Mouse (Mus musculus) lung, postnatal 0 days (tissue): Measurements from ENCODE around the gene Camk2b. TPM values are rescaled to one million over a fixed set of nuclear protein-coding genes. Genes with fewer than 3 reads are reported as not detected.
"Not testable (repeated sequence)": the region's sequence is repeated elsewhere in the genome, so short reads cannot be mapped to it uniquely, and the experiment has no call there.

Source experiments
- ATAC-seq: fragments of 200-750 bp; cut with Nextera tagmentation; 2 replicates; pipeline ENCODE4 v1.8.0; 2017; ENCODE audit warnings: moderate library complexity
- DNase-seq: peaks from one replicate; pipeline ENCODE4 v3.0.0-alpha.2; 2016; ENCODE audit warnings: low spot score
- H3K27ac ChIP-seq: fragments of 300-500 bp; sonication (generic); 2 replicates; pipeline ENCODE4 v1.5.1; 2014; ENCODE audit warnings: antibody characterized with exemption, mild to moderate bottlenecking, low read length, mixed read lengths
- H3K27me3 ChIP-seq: fragments of 300-500 bp; sonication (generic); replicated peaks from 2 replicates; pipeline ENCODE4 v1.6.1; 2014; ENCODE audit warnings: low read length, mixed read lengths; ENCODE audit not compliant: insufficient read depth
- H3K36me3 ChIP-seq: fragments of 300-500 bp; sonication (generic); 2 replicates; pipeline ENCODE4 v1.6.1; 2014; ENCODE audit warnings: low read length, mixed read lengths; ENCODE audit not compliant: insufficient read depth
- H3K4me1 ChIP-seq: fragments of 300-500 bp; sonication (generic); 2 replicates; pipeline ENCODE4 v1.6.1; 2014; ENCODE audit warnings: antibody characterized with exemption, low read depth, low read length, mixed read lengths; ENCODE audit not compliant: insufficient read depth
- H3K4me2 ChIP-seq: fragments of 300-500 bp; sonication (generic); replicated peaks from 2 replicates; pipeline ENCODE4 v1.6.1; 2014; ENCODE audit warnings: low read depth, mild to moderate bottlenecking, low read length, moderate library complexity, mixed read lengths
- H3K4me3 ChIP-seq: fragments of 300-500 bp; sonication (generic); 2 replicates; pipeline ENCODE4 v1.5.1; 2014; ENCODE audit warnings: low read depth, low read length
- H3K9ac ChIP-seq: fragments of 300-500 bp; sonication (generic); replicated peaks from 2 replicates; pipeline ENCODE4 v1.6.1; 2014; ENCODE audit warnings: low read depth, mild to moderate bottlenecking
- H3K9me3 ChIP-seq: fragments of 300-500 bp; sonication (generic); 2 replicates; pipeline ENCODE4 v1.6.1; 2016; ENCODE audit warnings: low read length, mixed read lengths
- CTCF ChIP-seq: IDR thresholded peaks from 2 replicates; pipeline ENCODE4 v1.5.1; 2016; ENCODE audit warnings: antibody characterized with exemption, mild to moderate bottlenecking
- EP300 ChIP-seq: IDR thresholded peaks from 2 replicates; pipeline ENCODE4 v1.6.1; 2016; ENCODE audit warnings: antibody characterized with exemption, mild to moderate bottlenecking, control low read depth
- WGBS: fragments of 180-500 bp; shearing (Covaris S2); extraction: QIAGEN DNeasy Blood & Tissue Kit; methylation state at CpG from one replicate; pipeline ENCODE4 v1.1.7; 2014; 5-methylcytosine and 5-hydroxymethylcytosine counted together
- polyA plus RNA-seq: library from polyadenylated mRNA; unstranded; fragments of >200 nt; fragmentation: Nextera tagmentation; extraction: Ambion mirVana; gene quantifications from 2 replicates; pipeline ENCODE4 v1.2.1, GENCODE M21; 2015

Camk2b gene
- polyA plus RNA-seq, 1 experiment from 2014 or later = 2.9 TPM

- no peak overlapping the region for H3K4me2 ChIP-seq
- H3K27ac ChIP-seq = no peak overlapping the region
- no peak for TF ChIP-seq CTCF
- no peak for TF ChIP-seq EP300
- H3K4me3 ChIP-seq = no peak overlapping the region
- H3K27me3 ChIP-seq = no peaks in the 10 kb centered on the region
- no peak for DNase-seq
- 66% methylated on average over 10 of the region's 11 CpGs for WGBS
- no peak for ATAC-seq
- no peaks in the 10 kb centered on the region for H3K4me1 ChIP-seq
- H3K9me3 ChIP-seq = no peaks in the 10 kb centered on the region
- H3K9ac ChIP-seq = no peak overlapping the region
- no peaks in the 10 kb centered on the region; the same call in 1 of the 2 replicates for H3K36me3 ChIP-seq
Measured at GRCm38 (mm10) chr11:6017484-6018140, 48.5 kb downstream of the Camk2b start.

- WGBS = 37% methylated on average over 9 of the region's 9 CpGs
- ATAC-seq = peak; percentile 84
Measured at GRCm38 (mm10) chr11:6016797-6017395, 49.3 kb downstream of the Camk2b start.

GRCm38 (mm10) chr11:6016368-6016767 is 49.8 kb downstream of the Camk2b start:
- H3K9me3 ChIP-seq = no peaks in the 10 kb centered on the region
- 0% methylated on average over 2 of the region's 3 CpGs for WGBS
- no peak overlapping the region for H3K9ac ChIP-seq
- no peaks in the 10 kb centered on the region; the same call in 1 of the 2 replicates for H3K36me3 ChIP-seq
- H3K27ac ChIP-seq = no peak overlapping the region
- H3K27me3 ChIP-seq = no peaks in the 10 kb centered on the region
- no peak overlapping the region for H3K4me2 ChIP-seq
- no peak for ATAC-seq
- peak; percentile 55 for DNase-seq
- no peak for TF ChIP-seq CTCF
- no peak for TF ChIP-seq EP300
- no peak overlapping the region for H3K4me3 ChIP-seq
- no peaks in the 10 kb centered on the region for H3K4me1 ChIP-seq

More at GRCm38 (mm10) chr11:6016797-6017395, 49.3 kb downstream of the Camk2b start:
- Histone ChIP-seq H3K9ac (no peak overlapping the region), H3K27me3 (no peaks in the 10 kb centered on the region), H3K27ac (no peak overlapping the region), H3K9me3 (no peaks in the 10 kb centered on the region), H3K4me3 (no peak overlapping the region), H3K36me3 (no peaks in the 10 kb centered on the region; the same call in 1 of the 2 replicates), H3K4me2 (no peak overlapping the region), H3K4me1 (no peaks in the 10 kb centered on the region)
- TF ChIP-seq EP300 (peak; percentile 49), CTCF (no peak)
- DNase-seq = peak; percentile 74

GRCm38 (mm10) chr11:6015011-6015431 is 51.1 kb downstream of the Camk2b start:
- no peak overlapping the region for H3K4me2 ChIP-seq
- ATAC-seq = no peak
- H3K27me3 ChIP-seq = no peaks in the 10 kb centered on the region
- TF ChIP-seq CTCF = no peak
- no peak for TF ChIP-seq EP300
- WGBS = 64% methylated on average over 6 of the region's 6 CpGs
- no peak overlapping the region for H3K9ac ChIP-seq
- no peaks in the 10 kb centered on the region; the same call in 1 of the 2 replicates for H3K36me3 ChIP-seq
- no peak overlapping the region for H3K4me3 ChIP-seq
- H3K4me1 ChIP-seq = no peaks in the 10 kb centered on the region
- H3K27ac ChIP-seq = no peak overlapping the region
- DNase-seq = no peak
- H3K9me3 ChIP-seq = no peaks in the 10 kb centered on the region

- H3K4me3 ChIP-seq = no peak overlapping the region
- H3K4me1 ChIP-seq = no peaks in the 10 kb centered on the region
- 58% methylated on average over 2 of the region's 2 CpGs for WGBS
- H3K27me3 ChIP-seq = no peaks in the 10 kb centered on the region
- no peak for DNase-seq
- H3K36me3 ChIP-seq = no peaks in the 10 kb centered on the region; the same call in 1 of the 2 replicates
- TF ChIP-seq CTCF = peak; percentile 45
- TF ChIP-seq EP300 = no peak
- ATAC-seq = no peak
- no peak overlapping the region for H3K9ac ChIP-seq
- H3K9me3 ChIP-seq = no peaks in the 10 kb centered on the region
- no peak overlapping the region for H3K27ac ChIP-seq
- no peak overlapping the region for H3K4me2 ChIP-seq
Measured at GRCm38 (mm10) chr11:6013359-6013758, 52.8 kb downstream of the Camk2b start.

- Histone ChIP-seq H3K27ac (no peak overlapping the region), H3K36me3 (no peaks in the 10 kb centered on the region; the same call in 1 of the 2 replicates), H3K4me2 (no peak overlapping the region), H3K27me3 (no peaks in the 10 kb centered on the region), H3K4me3 (no peak overlapping the region), H3K4me1 (no peaks in the 10 kb centered on the region), H3K9me3 (no peaks in the 10 kb centered on the region), H3K9ac (no peak overlapping the region)
- TF ChIP-seq CTCF = no peak
- TF ChIP-seq EP300 = no peak
- WGBS = 94% methylated on average over 3 of the region's 3 CpGs
- ATAC-seq = no peak
- no peak for DNase-seq
Measured at GRCm38 (mm10) chr11:6011879-6012278, 54.3 kb downstream of the Camk2b start.

GRCm38 (mm10) chr11:6010751-6011482 is 55.2 kb downstream of the Camk2b start:
- ATAC-seq = peak; percentile 73
- H3K4me3 ChIP-seq, H3K9ac ChIP-seq, H3K36me3 ChIP-seq, H3K9me3 ChIP-seq, DNase-seq, H3K4me2 ChIP-seq, H3K27me3 ChIP-seq, H3K27ac ChIP-seq, H3K4me1 ChIP-seq: not testable (repeated sequence)
- WGBS = 100% methylated on average over 3 of the region's 18 CpGs

- H3K36me3 ChIP-seq, H3K27me3 ChIP-seq, H3K9me3 ChIP-seq, DNase-seq, H3K27ac ChIP-seq, H3K4me1 ChIP-seq, ATAC-seq: not testable (repeated sequence)
- Histone ChIP-seq H3K4me2 (peak overlapping the region; percentile 52), H3K9ac (peak overlapping the region; percentile 43), H3K4me3 (peak overlapping the region; percentile 40)
- 27% methylated on average over 8 of the region's 13 CpGs for WGBS
Measured at GRCm38 (mm10) chr11:6007779-6008128, 58.4 kb downstream of the Camk2b start.
